Mouse (Mus musculus) heart, adult 18-20 months (tissue): ENCODE measurements around the gene Tfb2m. TPM values are rescaled to one million over a fixed set of nuclear protein-coding genes. Genes with fewer than 3 reads are reported as not detected.
A peak's percentile ranks its signal among the peaks of the same experiment; 100 is the strongest.

Source experiments
- DNase-seq, 2 experiments: peaks; one replicate each; pipeline ENCODE4 v3.0.0; 2021 to 2022; ENCODE audit warnings: mixed read lengths in 1 of 2
- long read RNA-seq, 2 experiments: library from polyadenylated mRNA; stranded (forward); transcript quantifications; one replicate each; pipeline ENCODE4 v2.0.0; 2021
- total RNA-seq, 2 experiments: library from RNA; stranded (reverse); gene quantifications; 2 replicates each; pipeline ENCODE4 v1.2.3; 2021

Gene Tfb2m
- 10 to 100 TPM; 69.8 to 76.6 TPM for total RNA-seq
- long read RNA-seq, experiment 1, transcript Tfb2m-201 (8 exons, 2,449 nt): major isoform, 45 of 53 reads
- long read RNA-seq, experiment 1, partial matches to known transcripts: 0 of 53 reads
- long read RNA-seq, experiment 1, other reads (novel, unspliced or antisense): 8 of 53 reads
- long read RNA-seq, experiment 2, transcript Tfb2m-201 (8 exons, 2,449 nt): major isoform, 20 of 24 reads
- long read RNA-seq, experiment 2, partial matches to known transcripts: 0 of 24 reads
- long read RNA-seq, experiment 2, other reads (novel, unspliced or antisense): 4 of 24 reads

- peak; percentile 99 for DNase-seq
Measured at GRCm38 (mm10) chr1:179545768-179546550, at the start of gene Tfb2m, which contains the start of gene Cnst. TSS of gene Tfb2m (minus strand) at chr1:179546267. TSS of gene Cnst (plus strand) at chr1:179546370.

GRCm38 (mm10) chr1:179592972-179593371 lies 46.9 kb upstream of the Tfb2m start:
- no peak for DNase-seq

GRCm38 (mm10) chr1:179592143-179592542 lies 46.1 kb upstream of the Tfb2m start:
- no peak for DNase-seq

GRCm38 (mm10) chr1:179591639-179592038 lies 45.6 kb upstream of the Tfb2m start:
- DNase-seq: no peak

GRCm38 (mm10) chr1:179588230-179588629 lies 42.2 kb upstream of the Tfb2m start:
- peak; percentile 57 to 67 for DNase-seq

- DNase-seq: no peak
Measured at GRCm38 (mm10) chr1:179586430-179587095, 40.5 kb upstream of the Tfb2m start.

- DNase-seq: no peak
Measured at GRCm38 (mm10) chr1:179585646-179586045, 39.6 kb upstream of the Tfb2m start.

- DNase-seq: no peak
Measured at GRCm38 (mm10) chr1:179584220-179584619, 38.2 kb upstream of the Tfb2m start.

- no peak for DNase-seq
Measured at GRCm38 (mm10) chr1:179583090-179583489, 37.0 kb upstream of the Tfb2m start.

- DNase-seq: peak; percentile 63 to 74
Measured at GRCm38 (mm10) chr1:179582021-179582433, 36.0 kb upstream of the Tfb2m start.

- no peak for DNase-seq
Measured at GRCm38 (mm10) chr1:179581422-179581821, 35.4 kb upstream of the Tfb2m start.

- DNase-seq: no peak
Measured at GRCm38 (mm10) chr1:179580200-179580599, 34.1 kb upstream of the Tfb2m start.

GRCm38 (mm10) chr1:179578625-179579024 lies 32.6 kb upstream of the Tfb2m start:
- DNase-seq: no peak

GRCm38 (mm10) chr1:179573650-179574206 lies 27.7 kb upstream of the Tfb2m start:
- DNase-seq: no peak

- no peak for DNase-seq
Measured at GRCm38 (mm10) chr1:179571686-179572085, 25.6 kb upstream of the Tfb2m start.

- DNase-seq: no peak
Measured at GRCm38 (mm10) chr1:179570482-179570881, 24.4 kb upstream of the Tfb2m start.

- no peak for DNase-seq
Measured at GRCm38 (mm10) chr1:179568690-179569398, 22.8 kb upstream of the Tfb2m start.

- no peak for DNase-seq
Measured at GRCm38 (mm10) chr1:179567558-179567957, 21.5 kb upstream of the Tfb2m start.

GRCm38 (mm10) chr1:179563926-179564325 lies 17.9 kb upstream of the Tfb2m start:
- DNase-seq: peak in 1 of 2 experiments; percentile 31

- DNase-seq: no peak
Measured at GRCm38 (mm10) chr1:179563211-179563610, 17.1 kb upstream of the Tfb2m start.

GRCm38 (mm10) chr1:179560845-179561430 lies 14.9 kb upstream of the Tfb2m start:
- no peak for DNase-seq
